Mouse (Mus musculus): ENCODE measurements around the gene Trf. TPM values are rescaled to one million over a fixed set of nuclear protein-coding genes. Genes with fewer than 3 reads are reported as not detected.

Trf gene
- total and polyA plus RNA-seq, 2 experiments from 2014 or later: 27.9 to 110 TPM

- DNase-seq (ENCODE audit: low spot score) (no peak), ATAC-seq (ENCODE audit: insufficient read depth, low read depth) (no peak)
- Histone ChIP-seq H3K4me2 (ENCODE audit: low read depth, low read length) (no peak overlapping the region), H3K9ac (replicated peaks; ENCODE audit: low read depth, low read length) (no peak overlapping the region), H3K4me1 (ENCODE audit: control insufficient read depth, insufficient read depth) (no peaks in the 10 kb centered on the region), H3K4me3 (ENCODE audit: low read depth, low read length) (no peak overlapping the region), H3K27me3 (ENCODE audit: control insufficient read depth, insufficient read depth, low read length) (no peaks in the 10 kb centered on the region), H3K9me3 (replicated peaks; ENCODE audit: control insufficient read depth, low read length) (no peaks in the 10 kb centered on the region), H3K36me3 (replicated peaks; ENCODE audit: control insufficient read depth, insufficient read depth, low read length) (no peaks in the 10 kb centered on the region), H3K27ac (ENCODE audit: low read depth) (no peak overlapping the region)
- WGBS: 86% methylated on average over 4 of the region's 4 CpGs
- TF ChIP-seq EP300 (IDR thresholded peaks at IDR 0.05; ENCODE audit: low read depth) (no peak), CTCF (IDR thresholded peaks at IDR 0.05; ENCODE audit: low read depth) (no peak)
These were observed 35.5 kb upstream of the Trf start for GRCm38 (mm10) chr9:103265778-103266177.

GRCm38 (mm10) chr9:103252906-103253305 is 22.7 kb upstream of the Trf start:
- no peak overlapping the region for H3K9ac ChIP-seq (replicated peaks; ENCODE audit: low read depth, low read length)
- no peak overlapping the region for H3K4me3 ChIP-seq (ENCODE audit: low read depth, low read length)
- H3K36me3 ChIP-seq (replicated peaks; ENCODE audit: control insufficient read depth, insufficient read depth, low read length): no peaks in the 10 kb centered on the region
- no peak overlapping the region for H3K4me2 ChIP-seq (ENCODE audit: low read depth, low read length)
- 54% methylated on average over 5 of the region's 5 CpGs for WGBS
- H3K27me3 ChIP-seq (ENCODE audit: control insufficient read depth, insufficient read depth, low read length): no peaks in the 10 kb centered on the region
- no peak overlapping the region for H3K27ac ChIP-seq (ENCODE audit: low read depth)
- H3K9me3 ChIP-seq (replicated peaks; ENCODE audit: control insufficient read depth, low read length): no peaks in the 10 kb centered on the region
- TF ChIP-seq CTCF (IDR thresholded peaks at IDR 0.05; ENCODE audit: low read depth): no peak
- TF ChIP-seq EP300 (IDR thresholded peaks at IDR 0.05; ENCODE audit: low read depth): no peak
- H3K4me1 ChIP-seq (ENCODE audit: control insufficient read depth, insufficient read depth): no peaks in the 10 kb centered on the region; the same call in 1 of the 2 replicates
- ATAC-seq (ENCODE audit: insufficient read depth, low read depth): no peak
- DNase-seq (ENCODE audit: low spot score): no peak

- Histone ChIP-seq H3K4me2 (ENCODE audit: low read depth, low read length) (no peak overlapping the region), H3K9me3 (replicated peaks; ENCODE audit: control insufficient read depth, low read length) (no peaks in the 10 kb centered on the region), H3K4me1 (ENCODE audit: control insufficient read depth, insufficient read depth) (no peaks in the 10 kb centered on the region; the same call in 1 of the 2 replicates), H3K27me3 (ENCODE audit: control insufficient read depth, insufficient read depth, low read length) (no peaks in the 10 kb centered on the region), H3K4me3 (ENCODE audit: low read depth, low read length) (no peak overlapping the region), H3K36me3 (replicated peaks; ENCODE audit: control insufficient read depth, insufficient read depth, low read length) (no peaks in the 10 kb centered on the region), H3K27ac (ENCODE audit: low read depth) (no peak overlapping the region), H3K9ac (replicated peaks; ENCODE audit: low read depth, low read length) (no peak overlapping the region)
- no peak for DNase-seq (ENCODE audit: low spot score)
- TF ChIP-seq CTCF (IDR thresholded peaks at IDR 0.05; ENCODE audit: low read depth): no peak
- no peak for TF ChIP-seq EP300 (IDR thresholded peaks at IDR 0.05; ENCODE audit: low read depth)
- 26% methylated on average over 4 of the region's 4 CpGs for WGBS
- ATAC-seq (ENCODE audit: insufficient read depth, low read depth): no peak
These were observed 18.4 kb upstream of the Trf start for GRCm38 (mm10) chr9:103248618-103249017.

- no peaks in the 10 kb centered on the region for H3K4me1 ChIP-seq (ENCODE audit: control insufficient read depth, insufficient read depth)
- H3K36me3 ChIP-seq (replicated peaks; ENCODE audit: control insufficient read depth, insufficient read depth, low read length): no peaks in the 10 kb centered on the region
- 70% methylated on average over 8 of the region's 8 CpGs for WGBS
- H3K9me3 ChIP-seq (replicated peaks; ENCODE audit: control insufficient read depth, low read length): no peaks in the 10 kb centered on the region
- H3K27me3 ChIP-seq (ENCODE audit: control insufficient read depth, insufficient read depth, low read length): no peaks in the 10 kb centered on the region
- H3K27ac ChIP-seq (ENCODE audit: low read depth): no peak overlapping the region
- no peak overlapping the region for H3K4me3 ChIP-seq (ENCODE audit: low read depth, low read length)
- H3K9ac ChIP-seq (replicated peaks; ENCODE audit: low read depth, low read length): no peak overlapping the region
- DNase-seq (ENCODE audit: low spot score) (no peak), ATAC-seq (ENCODE audit: insufficient read depth, low read depth) (no peak)
- no peak overlapping the region for H3K4me2 ChIP-seq (ENCODE audit: low read depth, low read length)
- no peak for TF ChIP-seq CTCF (IDR thresholded peaks at IDR 0.05; ENCODE audit: low read depth)
- no peak for TF ChIP-seq EP300 (IDR thresholded peaks at IDR 0.05; ENCODE audit: low read depth)
These were observed 16.4 kb upstream of the Trf start for GRCm38 (mm10) chr9:103246526-103247168.

- no peak overlapping the region for H3K9ac ChIP-seq (replicated peaks; ENCODE audit: low read depth, low read length)
- no peak overlapping the region for H3K4me3 ChIP-seq (ENCODE audit: low read depth, low read length)
- no peaks in the 10 kb centered on the region for H3K4me1 ChIP-seq (ENCODE audit: control insufficient read depth, insufficient read depth)
- TF ChIP-seq EP300 (IDR thresholded peaks at IDR 0.05; ENCODE audit: low read depth): no peak
- no peak for TF ChIP-seq CTCF (IDR thresholded peaks at IDR 0.05; ENCODE audit: low read depth)
- no peak for DNase-seq (ENCODE audit: low spot score)
- no peak overlapping the region for H3K27ac ChIP-seq (ENCODE audit: low read depth)
- no peak overlapping the region for H3K4me2 ChIP-seq (ENCODE audit: low read depth, low read length)
- no peaks in the 10 kb centered on the region for H3K27me3 ChIP-seq (ENCODE audit: control insufficient read depth, insufficient read depth, low read length)
- no peaks in the 10 kb centered on the region for H3K9me3 ChIP-seq (replicated peaks; ENCODE audit: control insufficient read depth, low read length)
- no peak for ATAC-seq (ENCODE audit: insufficient read depth, low read depth)
- 77% methylated on average over 4 of the region's 4 CpGs for WGBS
- no peaks in the 10 kb centered on the region for H3K36me3 ChIP-seq (replicated peaks; ENCODE audit: control insufficient read depth, insufficient read depth, low read length)
These were observed 13.4 kb upstream of the Trf start for GRCm38 (mm10) chr9:103243640-103244039.

GRCm38 (mm10) chr9:103241206-103241605 is 11.0 kb upstream of the Trf start:
- no peak overlapping the region for H3K4me3 ChIP-seq (ENCODE audit: low read depth, low read length)

More at GRCm38 (mm10) chr9:103241206-103241605, 11.0 kb upstream of the Trf start:
- Histone ChIP-seq H3K27ac (ENCODE audit: low read depth) (no peak overlapping the region), H3K4me1 (ENCODE audit: control insufficient read depth, insufficient read depth) (no peaks in the 10 kb centered on the region), H3K4me2 (ENCODE audit: low read depth, low read length) (no peak overlapping the region), H3K9ac (replicated peaks; ENCODE audit: low read depth, low read length) (no peak overlapping the region), H3K27me3 (ENCODE audit: control insufficient read depth, insufficient read depth, low read length) (no peaks in the 10 kb centered on the region), H3K36me3 (replicated peaks; ENCODE audit: control insufficient read depth, insufficient read depth, low read length) (no peaks in the 10 kb centered on the region), H3K9me3 (replicated peaks; ENCODE audit: control insufficient read depth, low read length) (no peaks in the 10 kb centered on the region)
- WGBS: 73% methylated on average over 2 of the region's 2 CpGs
- TF ChIP-seq EP300 (IDR thresholded peaks at IDR 0.05; ENCODE audit: low read depth) (no peak), CTCF (IDR thresholded peaks at IDR 0.05; ENCODE audit: low read depth) (no peak)
- DNase-seq (ENCODE audit: low spot score): no peak
- no peak for ATAC-seq (ENCODE audit: insufficient read depth, low read depth)

Measured in heart, postnatal 0 days (tissue).